Mouse (Mus musculus) 3134 (cell line): ENCODE data around the gene Lpar3.
A peak's percentile ranks its signal among the peaks of the same experiment; 100 is the strongest.

Source experiments
- DNase-seq: peaks from one replicate; pipeline ENCODE4 v3.0.0-alpha.2; 2011; ENCODE audit warnings: low spot score; ENCODE audit not compliant: insufficient read length; ENCODE audit errors: extremely low read depth

Lpar3 gene

DNA sequence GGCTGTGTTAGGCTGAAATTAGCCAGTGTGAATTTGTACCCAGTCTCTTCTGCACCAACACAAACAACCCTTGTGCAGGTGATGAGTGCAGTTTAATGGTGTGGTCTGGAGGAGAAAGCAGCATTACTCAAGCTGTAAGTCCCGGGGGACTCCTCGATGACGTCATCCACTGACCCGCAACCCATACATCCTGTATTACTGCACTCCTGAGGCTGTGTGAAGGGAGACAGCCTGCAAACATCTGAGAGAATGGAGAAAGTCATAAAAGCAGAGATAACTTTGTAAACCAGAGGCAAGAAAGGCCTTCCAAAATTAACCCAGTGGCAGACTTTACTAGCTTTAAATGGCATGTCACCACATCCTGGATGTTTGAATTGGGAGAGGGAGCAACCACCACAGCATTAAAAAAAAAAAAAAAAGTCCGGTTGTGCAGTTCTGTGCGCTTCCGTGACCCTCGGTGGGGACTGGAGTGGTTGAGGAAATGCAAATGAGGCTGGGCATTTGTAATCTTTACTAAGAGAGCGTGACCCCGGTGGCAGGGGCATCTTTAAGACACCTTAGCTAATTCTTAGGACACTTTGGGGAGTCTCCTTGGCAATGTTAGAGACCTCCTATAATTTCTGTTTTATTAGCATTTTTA, 36.8 kb downstream of the Lpar3 start:
- DNase-seq, result peak; percentile 72

DNA sequence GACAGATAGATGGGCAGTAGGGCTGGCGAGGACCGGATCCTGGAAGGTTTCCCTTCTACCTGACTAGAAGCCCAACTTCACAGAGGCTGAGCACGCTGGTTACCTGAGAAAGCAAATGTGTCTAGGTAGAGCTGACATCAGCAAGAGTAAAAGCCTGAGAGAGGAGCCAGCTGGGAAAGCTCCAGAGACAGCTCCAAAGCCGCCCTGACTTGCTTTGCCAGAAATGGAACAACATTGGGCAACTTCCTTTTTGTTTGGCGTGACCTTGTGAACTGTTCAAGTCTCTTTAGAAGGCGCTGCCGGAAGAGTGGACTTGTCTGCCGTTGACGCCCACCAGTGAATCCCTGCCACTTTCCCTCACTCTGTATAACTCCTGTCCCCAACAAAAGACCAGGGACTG, 39.4 kb downstream of the Lpar3 start:
- DNase-seq, result no peak

DNA sequence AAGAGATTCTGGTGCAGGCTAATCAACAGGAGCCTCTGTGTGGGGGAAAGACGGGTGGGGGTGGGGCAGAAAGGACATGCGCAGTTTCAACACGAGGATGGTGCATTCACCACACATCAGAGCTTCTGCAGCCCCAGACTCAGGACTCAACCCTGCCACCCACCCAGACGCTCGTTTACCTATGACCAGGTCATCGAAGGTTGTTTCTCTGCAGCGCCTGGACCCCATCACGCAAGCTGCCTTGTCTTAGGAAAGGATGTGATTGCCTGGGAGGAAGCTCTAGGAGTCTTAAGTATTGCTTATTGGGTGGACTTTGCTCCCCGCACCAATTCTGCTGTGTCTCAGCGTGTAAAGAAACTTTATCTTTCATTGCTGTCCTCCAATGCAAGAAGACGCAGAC, 40.1 kb downstream of the Lpar3 start:
- no peak for DNase-seq

DNA sequence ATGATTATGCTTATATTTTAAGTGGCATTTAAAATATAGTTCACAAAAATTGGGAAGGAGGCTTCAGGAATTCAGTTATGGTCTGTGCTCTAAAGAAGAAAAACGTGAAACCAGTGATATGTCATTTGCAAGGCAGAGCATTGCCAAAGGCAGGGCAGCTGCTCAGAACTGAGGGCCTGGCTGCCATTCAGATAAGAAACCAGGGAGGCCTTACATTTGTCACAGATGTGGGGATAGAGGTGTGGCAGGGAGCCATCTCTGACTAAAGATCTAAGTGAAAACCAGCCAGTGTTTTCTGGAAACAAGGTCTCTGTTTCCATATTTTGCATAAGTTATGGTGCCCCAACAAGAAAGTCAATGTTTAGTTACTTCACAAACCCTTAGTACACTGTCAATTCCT, 41.8 kb downstream of the Lpar3 start:
- DNase-seq, result no peak

DNA sequence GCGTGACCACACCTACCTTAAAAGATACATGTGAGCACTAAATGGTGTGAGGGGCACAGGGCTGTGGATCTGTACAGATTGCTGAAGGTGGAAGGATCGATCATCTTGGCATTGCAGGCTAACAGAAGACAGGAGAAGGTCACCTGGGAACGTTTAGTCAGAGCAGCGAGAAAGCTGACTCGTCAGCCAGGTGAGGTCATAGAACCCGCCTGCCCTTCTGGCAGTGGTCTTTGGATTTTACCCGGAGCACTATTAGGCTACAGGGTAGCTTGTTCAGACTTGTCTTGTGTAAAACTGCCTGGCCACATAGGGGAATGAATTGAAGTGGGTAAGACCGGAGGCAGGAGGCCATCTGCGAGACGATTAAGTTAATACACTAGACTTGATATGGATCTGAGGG, 43.4 kb downstream of the Lpar3 start:
- DNase-seq, result no peak

DNA sequence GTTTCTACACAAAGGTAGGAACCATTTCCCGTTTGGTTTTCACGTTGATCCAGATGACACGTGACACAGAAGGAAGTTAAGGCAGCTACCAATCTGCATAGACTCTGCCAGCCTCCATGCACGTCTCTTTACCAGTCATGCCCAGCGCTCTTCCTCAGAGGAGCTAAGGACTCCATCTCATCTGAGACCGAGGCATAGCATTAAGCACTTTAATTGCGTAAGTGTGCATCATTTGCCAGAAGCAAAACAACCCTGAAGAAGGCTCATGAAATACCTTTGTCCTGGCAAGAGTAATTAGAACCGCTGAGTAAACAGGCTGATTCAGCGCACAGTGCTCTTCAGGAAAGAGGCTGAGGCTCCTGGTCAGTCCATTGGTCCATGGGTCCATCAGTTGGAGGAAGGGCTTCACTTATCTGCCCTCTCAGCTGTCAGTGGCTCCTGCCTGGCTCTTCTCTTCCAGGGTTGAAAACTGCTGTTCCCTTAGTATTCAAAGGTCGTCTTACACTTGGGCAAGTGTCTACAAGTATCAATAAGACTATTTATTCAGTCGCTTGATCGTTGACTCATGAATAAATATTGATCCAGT, 44.9 kb downstream of the Lpar3 start:
- DNase-seq, result no peak

DNA sequence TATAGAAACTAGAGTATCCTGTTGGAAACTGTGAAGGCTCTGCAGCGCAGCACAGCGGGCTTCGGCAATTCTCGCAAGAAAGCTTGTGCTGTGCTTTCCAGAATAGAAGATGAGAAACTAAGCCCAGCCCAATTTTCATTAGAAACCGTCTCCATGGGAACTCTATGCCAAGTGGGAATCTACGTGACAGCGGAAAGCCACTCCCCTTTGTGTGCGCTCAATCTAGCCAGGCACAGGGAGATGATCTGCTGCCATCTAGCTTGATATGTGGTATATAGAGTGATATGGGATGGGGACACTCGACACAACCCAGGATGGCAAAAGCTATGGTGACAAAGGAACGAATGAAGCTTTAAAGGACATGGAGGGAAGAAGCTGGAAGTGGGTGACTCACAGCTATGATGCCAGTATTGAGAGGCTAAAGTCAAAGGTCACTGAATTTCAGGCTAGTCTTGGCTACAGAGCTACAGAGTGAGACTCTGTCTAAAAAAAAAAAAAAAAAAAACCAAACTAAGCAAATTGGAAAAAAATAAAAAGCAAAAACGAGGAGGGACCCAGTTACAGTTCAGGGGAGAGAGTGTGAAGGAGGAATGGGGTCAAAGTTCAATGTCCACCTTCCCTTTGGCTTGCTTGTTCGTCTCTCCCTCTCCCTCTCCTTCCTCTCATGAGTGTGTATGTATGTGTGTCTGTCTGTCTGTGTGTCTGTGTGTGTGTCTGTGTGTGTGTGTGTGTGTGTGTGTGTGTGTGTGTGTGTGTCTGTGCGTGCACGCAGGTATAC, 47.5 kb downstream of the Lpar3 start:
- no peak for DNase-seq

DNA sequence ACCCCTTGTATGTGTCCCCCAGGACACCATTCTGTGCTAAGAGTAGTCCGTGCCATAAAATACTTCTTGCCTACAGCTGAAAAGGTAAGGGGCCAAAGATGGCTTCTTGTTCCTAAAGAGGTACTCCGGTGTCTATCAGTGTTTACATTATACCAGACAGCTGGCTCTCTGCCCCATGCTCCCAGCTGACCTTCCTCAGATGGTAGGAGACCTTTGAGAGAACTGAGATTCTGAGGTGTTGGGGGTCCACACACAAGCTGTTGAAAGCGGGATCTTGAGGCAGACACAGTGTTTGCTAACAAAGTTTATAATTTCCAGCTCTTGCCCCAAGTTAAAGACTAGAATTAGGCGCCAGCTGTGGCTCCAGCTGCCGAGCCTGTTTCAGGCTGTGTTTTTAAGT, 53.7 kb downstream of the Lpar3 start:
- no peak for DNase-seq

DNA sequence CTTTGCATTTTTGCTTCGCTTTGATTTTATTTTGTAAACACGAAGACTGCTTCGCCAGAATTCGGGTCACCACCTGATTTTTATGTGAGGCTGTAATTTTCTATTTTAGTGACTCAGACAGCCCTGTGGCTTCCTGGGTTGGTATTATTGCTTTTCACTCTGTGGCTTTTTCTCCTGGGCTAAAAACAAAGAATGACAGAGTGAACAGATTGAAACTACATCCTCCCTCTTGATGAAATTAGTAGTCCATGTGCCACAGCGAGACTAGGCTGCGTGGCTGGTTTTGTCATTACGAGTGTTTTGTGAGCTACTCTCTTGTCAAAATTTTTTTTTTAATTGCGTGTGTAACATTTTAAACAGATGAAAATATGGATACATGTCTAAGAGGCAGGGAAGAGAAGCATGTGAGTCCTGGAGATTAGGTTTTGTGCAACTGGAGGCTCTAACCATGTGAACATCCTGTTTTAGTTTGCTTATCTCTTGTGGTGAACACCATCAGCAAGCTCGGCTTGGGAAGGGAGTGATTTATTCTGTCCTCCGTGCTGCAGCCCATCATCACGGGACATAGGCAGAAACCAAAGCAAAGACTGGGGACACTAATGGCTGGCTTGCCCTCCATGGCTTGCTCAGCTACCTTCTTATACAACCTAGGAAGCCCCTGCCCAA, 54.7 kb downstream of the Lpar3 start:
- no peak for DNase-seq

DNA sequence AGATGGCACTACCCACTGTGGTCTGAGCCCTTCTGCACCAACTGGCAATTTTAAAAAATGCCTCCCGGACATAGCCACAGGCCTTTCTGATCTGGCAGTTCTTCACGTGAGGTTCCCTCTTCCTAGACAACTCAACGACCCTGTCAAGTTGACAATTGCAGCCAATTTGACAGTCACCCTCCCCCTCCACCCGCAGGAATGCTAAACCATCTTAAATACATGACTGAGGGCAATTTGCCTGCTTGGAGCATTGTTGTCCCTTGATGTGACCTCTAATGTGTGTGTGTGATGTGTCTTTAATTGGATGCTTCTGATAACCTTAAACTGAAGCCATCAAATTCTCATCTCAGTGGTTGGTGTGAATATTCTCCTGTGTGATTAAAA, 55.3 kb downstream of the Lpar3 start:
- DNase-seq, result no peak

DNA sequence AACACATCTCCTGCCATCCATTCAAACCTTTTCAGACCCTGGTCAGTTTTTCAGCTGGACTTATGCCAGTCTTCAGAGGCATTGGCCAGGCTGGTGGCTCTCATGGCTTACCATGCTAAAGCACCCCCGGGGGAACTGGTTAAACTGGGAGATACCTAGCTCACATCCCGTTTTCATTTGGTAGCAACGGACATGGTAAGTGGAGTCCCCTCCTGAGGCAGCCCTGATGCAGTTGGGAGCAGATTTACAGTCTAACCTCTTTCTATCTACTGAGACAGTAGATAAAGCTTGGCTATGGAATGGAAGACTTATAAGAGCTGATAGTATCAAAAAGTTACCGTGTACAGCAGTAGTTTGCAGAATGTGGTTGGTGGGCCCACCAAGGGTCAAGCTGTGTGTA, 56.2 kb downstream of the Lpar3 start:
- DNase-seq, result no peak

DNA sequence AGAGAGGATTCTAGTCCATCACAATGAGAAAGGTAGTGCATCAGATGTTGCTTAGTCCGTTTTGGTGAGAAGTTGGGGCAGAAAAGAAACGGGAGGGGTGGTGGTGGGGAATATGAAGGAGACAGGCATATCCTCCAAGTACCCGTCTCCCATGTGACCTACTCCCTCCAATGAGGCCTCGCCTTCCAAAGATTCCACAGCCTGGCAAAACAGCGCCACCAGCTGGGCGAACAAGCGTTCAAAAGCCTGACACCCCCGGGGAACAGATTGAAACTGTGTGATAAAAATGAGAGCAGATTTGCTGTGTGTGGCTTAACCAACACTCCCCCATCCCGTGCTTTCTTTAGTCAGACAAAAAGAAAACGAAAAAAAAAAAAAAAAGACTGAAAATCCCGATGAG, 56.7 kb downstream of the Lpar3 start:
- no peak for DNase-seq

DNA sequence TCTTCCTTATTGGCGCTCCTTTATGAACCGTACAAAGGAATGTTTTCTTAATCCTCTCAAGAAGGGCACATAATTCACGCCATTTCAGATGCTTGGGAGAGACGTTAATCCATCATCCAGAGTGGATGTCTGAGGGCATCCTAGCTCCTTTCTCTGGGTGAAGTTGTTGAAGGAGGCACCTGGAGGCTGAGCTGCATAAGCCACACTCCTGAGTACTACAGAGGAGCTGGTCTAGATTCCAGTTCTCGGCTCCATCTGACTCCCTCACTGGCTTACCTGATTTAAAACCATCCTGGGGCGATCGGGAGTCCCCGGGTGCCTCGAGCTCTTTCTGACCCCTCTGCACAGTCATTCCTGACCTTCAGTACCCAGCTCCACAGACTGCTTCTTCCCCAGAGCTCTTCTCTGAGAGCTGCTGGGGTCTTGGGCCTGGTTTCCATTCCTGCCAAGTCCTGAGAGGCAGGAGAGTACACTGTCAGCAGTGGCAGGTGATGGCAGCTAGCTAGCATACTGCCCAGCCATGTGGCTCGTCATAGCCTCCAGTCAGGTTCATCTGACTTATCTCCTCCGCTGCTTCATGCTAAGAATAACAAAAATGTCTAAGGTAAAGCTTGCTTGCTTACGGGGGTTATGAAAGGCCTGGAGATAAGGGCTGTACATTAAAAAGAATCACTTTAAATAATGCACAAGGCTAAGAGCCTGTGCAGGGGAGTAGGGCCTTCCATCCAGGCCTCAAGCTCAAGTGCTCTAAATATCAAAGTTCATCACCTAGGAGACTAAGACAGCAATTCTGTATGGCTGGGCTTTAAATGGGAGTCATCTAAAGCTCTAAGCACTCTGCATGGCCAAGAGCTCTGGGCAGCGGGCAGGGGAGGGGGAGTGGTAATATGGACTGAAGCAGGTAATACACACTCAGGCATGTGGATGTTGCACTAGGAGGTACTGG, 57.7 kb downstream of the Lpar3 start:
- no peak for DNase-seq

DNA sequence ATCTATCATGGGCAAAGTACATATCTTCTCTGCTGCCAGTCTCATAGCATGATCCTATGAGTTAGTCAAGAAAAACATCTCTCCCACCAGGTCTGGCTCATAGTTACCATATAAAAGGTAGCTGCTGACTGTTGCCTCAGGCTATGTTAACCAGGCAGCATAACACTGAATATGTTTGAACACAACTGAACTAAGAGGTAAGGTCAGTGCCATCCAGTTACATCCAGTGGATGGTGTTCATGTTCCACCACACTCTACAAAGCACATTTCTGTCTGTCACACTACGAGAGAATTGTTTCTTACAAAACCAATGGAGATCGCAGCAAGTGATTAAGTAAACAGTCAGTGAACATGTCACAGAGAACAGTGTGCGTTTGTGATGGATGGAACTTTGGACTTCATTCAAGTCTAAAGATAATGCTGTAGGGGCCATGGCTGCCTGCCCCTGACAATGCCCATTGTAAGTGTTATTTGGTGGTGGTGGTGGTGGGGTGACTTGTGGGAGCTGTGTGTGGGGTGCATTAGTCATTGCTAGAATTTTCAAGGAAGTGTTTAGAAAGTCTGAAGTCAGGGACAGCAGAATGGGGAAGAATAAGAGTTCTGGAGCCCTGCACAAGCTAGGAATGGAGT, 63.1 kb downstream of the Lpar3 start:
- DNase-seq, result no peak

DNA sequence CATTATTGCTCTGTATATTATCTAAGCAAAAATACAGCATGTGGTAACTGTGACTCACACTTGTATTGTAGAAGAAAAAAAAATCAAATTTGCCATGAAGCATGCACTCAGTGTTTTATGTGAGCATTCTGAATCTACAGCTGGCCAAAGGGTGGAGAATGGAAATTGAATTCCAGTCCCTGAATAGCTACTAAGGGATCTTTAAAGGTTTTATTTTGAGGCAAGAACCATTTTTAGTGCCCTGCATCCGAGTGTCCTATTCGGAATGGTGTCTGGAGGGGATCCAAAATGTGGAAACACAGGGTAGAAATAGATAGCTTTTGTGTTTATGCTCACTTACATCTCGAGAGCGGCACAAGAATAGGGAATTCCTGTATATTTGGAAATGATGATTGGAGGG, 65.4 kb downstream of the Lpar3 start:
- no peak for DNase-seq

DNA sequence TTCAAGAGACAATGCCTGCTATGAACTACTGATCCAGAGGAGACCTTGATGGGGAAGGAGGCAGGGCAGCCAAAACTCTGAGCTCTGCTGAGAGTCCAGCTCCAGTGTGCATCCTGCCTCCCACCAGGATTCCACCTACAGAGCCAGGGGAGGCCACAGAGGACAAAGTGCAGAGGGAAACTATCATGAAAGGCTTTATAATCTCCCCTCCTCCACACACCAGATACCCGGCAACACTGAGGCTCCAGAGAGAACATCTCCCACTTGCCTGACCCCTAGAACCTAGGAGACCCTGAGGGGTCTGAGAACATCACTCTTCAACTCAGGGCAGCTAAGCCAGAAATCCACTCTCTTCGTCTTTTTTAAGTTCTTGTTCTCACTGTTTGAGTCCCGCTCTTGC, 71.2 kb downstream of the Lpar3 start:
- DNase-seq, result no peak

DNA sequence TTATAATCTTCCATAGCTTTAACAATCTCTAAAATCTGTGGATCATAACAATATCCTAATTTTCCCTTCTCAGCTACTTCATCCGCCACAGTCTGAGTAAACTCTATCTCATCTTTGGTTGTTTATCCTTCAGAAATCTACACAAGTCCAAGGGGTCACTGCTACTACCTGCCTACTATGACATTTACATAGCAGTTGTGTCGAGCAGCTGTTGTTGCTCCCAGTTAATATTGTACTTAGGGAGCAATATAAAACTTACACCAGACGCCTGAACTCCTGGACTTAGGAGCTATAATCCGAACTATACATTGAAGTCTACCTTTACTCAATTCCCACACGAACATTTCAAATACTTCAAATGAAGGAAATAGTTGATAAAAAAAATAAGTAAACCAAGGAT, 71.8 kb downstream of the Lpar3 start:
- no peak for DNase-seq

DNA sequence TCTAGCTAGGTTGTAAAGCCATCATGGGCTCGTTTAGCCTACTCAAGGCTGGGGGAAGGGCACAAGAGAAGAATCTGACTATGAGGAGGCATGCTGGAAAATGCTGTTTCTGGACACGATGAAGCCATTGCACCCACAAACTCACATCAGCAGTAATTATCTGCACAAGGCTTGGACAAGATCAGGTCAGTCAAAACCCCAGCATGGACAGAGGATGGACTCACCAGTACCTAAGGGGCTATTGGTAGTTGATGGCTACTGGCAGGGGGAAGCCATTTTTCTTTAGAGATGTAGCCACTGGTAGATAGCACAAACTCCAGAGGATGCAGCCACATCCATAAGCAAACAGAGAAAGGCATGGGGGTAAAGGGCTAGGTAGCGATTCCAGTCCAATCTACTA, 81.7 kb downstream of the Lpar3 start:
- no peak for DNase-seq

DNA sequence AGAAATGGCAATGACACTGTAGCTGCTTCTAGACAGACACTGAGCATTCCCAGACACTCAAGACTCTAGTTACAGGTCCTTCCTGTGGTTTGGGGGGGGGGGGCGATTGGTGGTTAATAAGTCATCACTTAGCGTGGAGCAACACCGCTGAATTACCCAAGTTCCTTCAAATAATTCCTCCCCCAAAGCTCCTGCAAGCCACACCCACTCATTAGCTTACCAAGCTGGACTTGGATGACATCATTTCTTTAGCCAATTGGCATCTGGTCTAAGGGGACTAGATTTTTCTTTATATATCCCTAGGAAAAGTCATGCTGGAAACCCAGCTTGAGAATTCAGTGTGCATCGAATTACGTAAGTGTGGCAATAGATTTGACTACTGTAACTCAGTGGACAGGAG, 82.4 kb downstream of the Lpar3 start:
- DNase-seq, result peak; percentile 53
